Mouse (Mus musculus) layer of hippocampus, adult 9-11 months (tissue): Measurements from ENCODE around the gene Iqgap2.

Experiments used
- DNase-seq: peaks from one replicate; pipeline ENCODE4 v3.0.0; 2022

The Iqgap2 gene

DNA sequence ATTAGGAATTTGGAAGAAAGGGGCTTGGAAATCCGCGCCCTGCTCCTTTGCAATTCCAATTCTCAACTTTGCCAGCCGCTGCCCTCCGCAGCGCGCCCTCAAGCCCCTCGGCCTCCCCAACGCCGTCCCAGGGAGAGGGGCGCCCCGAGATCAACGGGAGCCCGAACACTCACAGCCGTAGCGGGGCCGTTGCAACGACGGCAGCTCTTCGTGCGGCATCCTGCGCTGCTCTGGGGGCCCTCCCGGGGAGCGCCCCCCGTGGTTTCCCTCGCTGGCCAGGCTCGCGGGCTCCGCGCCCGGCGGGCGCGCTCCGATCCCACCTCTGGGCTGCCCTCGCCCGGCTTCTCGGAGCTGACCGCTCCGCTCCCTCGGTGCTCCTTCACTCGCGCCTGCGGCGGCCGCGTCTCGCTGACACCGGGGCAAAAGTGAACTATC, at the start of gene Iqgap2:
Iqgap2 (minus strand) TSS at position 432 of the 435 bp plus-strand sequence.
- no peak for DNase-seq

DNA sequence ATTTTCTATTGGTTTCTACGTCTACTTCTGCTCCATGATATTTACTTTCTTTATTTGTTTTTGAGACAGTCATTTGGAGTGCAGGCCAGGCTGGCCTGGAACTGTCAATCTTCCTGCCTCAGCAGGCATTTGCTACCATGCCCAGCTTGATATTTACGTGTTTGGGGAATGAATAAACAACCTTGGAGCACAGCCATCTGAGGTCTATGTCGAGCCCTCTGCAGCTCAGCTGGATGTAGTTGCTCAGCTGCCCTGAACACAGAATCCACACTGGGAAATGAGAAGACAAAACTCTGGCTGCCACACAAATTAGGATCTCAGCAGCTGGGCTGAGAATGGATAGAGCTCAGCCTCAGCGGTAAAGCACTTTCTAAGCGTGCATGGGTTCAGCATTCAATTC, 49.1 kb upstream of the Iqgap2 start:
- no peak for DNase-seq

DNA sequence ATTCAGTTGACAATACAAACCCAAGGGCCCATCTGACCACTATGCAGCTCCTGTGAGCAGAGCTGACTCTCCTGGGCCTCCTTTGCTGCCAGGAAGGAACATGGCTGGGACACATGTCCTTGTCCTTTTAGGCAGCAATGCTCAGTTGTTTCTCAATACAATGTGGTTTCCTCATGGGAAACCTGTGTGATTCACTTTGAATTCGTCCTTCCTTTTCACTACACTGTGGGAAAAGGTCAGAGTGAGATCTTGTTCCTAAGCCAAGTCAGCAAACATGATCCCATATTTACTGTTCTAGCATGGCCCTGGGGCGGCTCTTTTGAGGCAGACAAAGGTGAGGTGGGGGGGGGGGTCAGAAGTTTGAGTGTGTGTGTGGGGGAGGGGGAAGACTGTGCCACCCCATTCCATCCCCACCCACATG, 32.5 kb upstream of the Iqgap2 start:
- DNase-seq, result no peak

DNA sequence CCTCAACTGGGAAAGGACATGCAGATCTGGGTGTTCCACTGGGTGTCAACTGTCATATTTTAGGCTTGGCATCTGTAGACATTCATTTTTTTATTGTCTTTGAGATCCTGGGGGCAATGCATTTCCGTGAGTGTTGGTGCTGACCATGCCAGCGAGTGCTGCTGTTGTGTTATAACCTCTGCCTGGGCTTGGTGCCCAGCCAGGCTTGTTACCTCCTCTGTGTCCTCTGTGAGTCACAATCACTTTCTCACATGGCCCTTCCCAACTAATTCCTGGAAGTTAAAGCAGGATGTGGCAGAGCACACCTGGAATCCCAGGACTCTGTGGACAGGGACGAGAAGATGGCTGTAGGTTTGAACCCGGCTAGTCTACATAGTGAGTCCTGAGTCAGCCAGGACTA, 30.9 kb upstream of the Iqgap2 start:
- DNase-seq, result no peak

DNA sequence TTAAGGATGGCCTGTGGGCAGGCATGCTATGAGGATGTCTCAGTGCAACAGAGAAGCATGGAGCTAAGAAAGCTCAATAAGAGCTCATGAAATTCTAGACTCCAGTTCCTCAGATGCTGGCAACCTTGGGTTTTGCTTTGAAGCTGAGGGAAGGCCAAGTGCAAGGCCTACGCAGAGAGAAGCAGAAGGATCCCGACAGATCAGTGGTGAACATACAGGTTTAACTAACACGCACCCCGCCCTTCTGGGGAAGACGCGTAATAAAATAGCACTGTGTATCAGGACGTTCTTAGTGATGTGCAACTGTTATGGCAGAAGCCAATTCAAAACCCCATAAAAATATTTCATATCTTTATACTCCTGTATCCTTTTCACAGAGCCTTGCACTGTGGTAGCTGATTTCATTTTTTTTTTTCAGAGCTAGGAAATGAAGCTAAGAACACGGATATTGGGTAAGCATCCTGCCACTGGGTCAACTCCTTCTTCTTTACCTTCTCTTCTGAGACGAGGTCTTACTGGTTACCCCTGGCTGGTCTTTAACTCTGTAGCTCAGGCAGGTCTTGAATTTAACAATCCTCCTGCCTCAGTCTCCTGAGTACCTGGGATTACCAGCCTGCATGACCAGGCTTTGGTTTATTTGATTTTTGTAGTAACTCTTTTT, 27.0 kb upstream of the Iqgap2 start:
- peak; percentile 17 for DNase-seq

DNA sequence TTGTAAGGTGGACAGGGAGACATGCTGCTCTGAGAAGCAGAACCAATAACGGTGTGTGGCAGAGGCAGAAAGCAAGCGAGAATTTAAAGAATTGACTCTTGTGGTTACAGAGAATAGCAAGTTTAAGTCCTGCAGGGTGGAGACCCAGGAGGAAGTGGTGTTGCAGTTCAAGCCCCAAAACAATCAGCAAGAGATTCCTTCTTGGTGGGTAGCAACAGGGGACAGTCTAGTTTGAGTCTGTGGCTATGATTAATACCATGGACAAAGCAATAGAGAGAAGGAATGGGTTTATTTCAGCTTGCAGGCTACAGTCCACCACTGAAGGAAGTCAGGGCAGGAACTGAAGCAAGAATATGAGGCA, 21.3 kb upstream of the Iqgap2 start:
- no peak for DNase-seq

DNA sequence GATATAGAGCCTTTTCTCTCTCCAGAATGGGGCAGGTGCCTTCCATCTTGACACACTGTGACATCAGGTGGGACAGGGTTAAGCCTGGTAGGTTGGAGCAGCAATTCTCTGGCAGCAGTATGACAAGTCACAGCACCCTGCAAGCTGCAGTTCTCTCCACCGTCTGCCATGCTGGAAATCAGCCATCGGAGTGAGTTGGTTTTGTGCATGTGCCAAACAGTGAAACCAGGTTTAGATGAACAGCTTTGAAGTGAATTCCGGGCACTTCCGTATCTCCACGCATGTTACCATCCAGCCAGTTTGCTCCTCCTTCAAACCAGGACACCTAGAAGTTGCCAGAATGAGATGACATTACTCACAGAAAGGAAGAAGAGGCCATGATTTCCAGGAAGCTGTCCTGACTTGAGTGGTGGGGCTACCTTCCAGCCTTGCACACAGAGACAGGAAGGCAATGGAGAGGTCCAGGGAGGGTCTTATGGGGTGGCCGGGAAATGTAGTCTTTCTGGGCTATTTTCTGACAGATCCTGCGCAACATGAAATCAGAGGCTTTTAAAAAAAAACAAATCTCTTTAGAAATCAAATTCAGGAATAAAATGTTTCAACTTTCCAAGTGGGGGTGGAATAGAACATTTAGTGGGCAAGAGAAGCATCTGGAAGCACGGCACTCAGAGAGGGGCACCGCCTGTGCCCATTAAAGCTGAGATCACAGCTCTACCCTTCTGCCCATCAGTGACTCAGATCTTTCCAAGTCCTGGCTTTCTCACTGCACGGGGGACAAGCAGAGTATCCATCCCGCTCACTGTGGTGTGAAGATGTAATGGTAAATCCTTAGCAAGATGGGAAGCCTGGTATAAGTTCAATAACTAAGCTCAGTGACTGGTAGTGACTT, 20.7 kb upstream of the Iqgap2 start:
- peak; percentile 85 for DNase-seq

DNA sequence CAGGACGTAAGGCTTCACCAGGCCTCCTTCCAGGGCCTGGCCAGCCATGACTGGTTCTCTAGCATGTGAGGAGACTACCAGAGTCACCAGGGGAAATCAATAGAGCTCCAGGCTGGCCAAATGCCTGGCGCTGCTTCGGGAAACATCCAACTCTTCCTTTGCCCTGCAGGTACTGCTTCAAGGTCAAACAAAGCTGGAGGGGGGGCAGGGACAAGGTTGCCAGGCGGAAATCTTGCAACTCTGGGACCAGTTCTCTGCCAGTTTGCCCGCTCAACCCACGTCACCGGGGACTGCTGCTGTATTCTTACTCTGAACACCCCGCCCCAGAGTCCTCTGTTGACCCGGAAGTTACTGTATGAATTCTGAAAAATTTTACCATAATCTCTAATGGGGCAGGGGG, 18.5 kb upstream of the Iqgap2 start:
- no peak for DNase-seq

DNA sequence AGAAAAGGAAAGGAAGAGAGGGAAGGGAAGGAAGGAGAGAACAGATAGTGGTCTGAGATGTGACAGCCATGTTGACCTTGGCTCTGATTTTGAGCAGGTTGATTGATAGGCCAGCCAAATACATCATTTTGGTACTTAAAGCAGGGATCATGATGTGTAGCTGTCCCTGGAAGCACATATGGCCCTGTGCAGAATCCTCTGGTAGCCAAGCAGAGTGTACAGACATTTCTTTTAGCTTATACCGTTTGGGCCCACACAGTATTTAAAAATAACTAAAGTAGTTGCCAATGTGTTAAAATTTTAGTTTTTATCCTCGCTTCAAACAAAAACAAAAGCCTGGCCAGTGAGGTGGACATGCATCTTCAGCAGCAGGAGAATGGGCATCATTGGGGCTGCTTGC, 17.5 kb upstream of the Iqgap2 start:
- peak; percentile 54 for DNase-seq

DNA sequence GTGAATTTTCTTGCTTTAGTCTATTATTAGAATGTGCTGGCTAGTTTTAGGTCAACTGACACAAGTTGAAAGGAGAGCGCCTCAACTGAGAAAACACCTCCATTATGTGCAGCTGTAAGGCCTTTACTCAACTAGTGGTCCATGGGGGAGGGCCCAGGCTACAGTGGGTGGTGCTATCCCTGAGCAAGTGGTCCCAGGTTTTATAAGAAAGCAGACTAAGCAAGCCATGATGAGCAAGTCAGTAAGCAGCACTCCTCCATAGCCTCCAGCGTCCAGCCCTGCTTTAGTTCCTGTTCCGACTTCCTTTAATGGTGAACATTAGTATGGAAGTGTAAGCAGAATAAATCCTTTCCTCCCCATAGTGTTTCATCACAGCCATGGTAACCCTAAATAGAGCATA, 11.0 kb upstream of the Iqgap2 start:
- DNase-seq, result no peak

DNA sequence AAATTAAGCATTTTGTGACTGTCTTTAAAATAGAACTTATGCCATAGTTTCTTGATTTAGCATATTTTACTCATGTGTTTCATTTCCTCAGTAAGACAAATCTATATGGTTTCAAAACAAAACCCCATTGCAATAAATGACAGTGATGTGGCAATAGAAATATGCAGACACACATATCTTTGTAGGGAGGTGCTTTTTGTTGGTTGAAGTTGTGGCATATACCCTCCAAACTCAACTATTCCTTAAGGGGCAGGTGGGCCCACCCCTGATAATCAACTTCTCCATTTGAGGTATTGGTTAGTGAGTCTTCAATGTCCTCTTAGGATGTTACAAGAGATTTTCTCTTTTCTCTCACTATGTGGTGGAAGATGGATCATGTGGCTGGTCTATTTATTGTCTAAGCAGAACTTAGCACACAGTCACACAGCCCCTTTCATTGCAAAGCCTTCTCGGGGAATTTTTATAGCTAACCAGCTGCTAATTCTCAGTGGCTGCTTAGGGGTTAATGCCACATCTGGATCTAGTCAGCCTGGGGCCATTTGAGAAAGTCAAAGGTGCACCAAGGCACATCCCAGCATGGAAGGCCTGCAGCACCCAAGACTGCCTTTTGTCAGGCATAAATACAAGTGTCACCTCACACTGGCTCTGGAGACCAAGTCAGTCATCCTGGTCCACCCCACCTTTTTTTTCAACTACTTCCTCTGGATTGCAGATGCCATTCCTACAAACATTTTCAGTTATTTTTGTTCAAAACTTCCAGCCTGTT, 8.3 kb upstream of the Iqgap2 start:
- no peak for DNase-seq

DNA sequence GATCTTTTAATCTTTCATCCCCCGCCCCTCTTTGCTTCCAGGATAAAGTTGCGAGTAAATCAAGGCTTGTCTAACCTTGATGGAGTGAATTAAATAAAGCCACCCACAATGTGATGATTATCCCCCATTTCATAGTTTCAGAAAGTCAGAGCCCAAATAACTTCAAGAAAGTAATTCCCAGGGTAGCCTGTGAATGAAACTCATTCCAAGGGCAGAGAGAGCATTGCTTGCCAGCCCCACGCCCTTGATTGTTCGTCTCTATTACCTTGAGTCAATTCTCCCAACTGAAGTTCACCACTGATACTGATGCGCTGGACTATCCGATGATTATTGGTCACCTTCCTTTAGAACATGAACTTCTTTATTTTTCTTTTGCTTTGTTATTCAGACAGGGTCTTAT, 4.8 kb upstream of the Iqgap2 start:
- no peak for DNase-seq

DNA sequence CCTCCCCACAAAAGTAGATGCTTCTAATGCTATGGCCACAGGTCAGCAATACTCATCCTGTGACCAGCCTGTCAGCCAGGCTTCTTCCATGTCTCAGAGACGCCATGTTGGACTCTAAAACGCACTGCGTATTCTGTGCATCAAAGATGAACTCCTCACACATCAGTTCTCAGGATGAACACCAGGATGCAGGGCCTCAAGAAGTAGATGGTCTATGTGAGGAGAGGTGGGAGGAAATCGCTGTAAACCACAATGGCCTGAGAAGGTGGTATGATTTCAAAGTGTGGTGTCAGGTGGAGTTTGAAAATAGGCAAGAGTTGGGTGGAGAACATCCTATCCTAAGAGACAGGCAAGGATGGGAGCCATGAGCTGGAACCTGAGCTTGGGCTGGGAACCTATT, 1.4 kb upstream of the Iqgap2 start:
- DNase-seq, result no peak

DNA sequence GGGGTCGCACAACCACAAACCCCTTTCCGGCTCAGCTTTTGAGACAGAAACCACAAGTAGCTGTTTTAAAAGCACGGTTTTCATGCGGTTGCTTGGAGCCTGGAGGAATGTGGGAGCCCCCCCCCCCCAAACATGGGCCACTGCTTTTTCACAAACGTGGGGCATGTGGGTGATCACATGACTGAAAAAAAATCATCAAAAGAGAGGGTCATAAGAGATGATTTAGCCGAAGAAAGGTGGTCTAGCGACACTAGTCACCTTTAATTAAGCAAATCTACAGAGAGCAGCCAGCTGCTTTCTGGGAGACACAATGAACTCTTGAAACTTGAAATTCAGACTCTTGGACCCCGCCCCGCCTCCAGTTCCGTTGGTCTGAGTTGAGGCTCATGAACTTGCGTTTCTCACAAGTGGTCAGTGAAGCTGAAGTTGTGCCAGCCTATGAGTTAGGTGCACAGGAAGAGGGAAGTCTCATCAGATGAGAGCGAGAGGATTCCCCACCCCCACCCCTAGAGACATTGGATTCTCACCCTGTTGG, 956 bp upstream of the Iqgap2 start:
- no peak for DNase-seq

DNA sequence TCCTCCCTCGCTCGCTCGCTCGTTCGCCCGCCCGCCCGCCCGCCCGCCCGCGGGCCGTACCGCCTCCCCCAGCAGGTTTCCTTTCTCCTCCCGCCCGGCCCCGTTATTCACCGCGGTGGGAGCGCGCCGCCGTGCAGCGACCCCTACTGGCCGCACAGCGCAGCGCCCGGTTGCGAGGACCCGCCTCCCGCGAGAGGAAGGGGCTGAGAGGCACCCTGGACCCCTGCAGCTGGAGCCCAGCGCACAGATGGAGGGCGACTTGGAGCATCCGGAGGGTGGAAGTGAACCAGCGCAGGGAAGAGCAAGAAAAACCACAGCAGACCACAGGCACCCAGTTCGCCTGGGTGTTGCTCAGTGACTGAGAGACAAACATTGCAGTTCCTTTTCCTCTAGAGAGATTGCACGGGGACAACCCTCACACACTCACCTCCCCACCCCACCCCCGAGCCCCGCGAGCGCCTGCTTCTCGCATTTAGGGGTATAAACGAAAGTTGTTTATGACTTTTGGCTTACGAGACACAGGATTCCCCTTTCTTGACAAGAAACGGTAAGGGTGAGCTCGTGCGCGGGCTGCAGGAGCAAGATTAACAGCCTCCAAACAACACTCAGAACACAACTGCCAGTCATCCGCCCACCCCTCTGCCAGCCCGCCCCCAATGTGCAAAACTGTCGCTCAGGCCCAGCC, 346 bp upstream of the Iqgap2 start:
- peak; percentile 60 for DNase-seq

DNA sequence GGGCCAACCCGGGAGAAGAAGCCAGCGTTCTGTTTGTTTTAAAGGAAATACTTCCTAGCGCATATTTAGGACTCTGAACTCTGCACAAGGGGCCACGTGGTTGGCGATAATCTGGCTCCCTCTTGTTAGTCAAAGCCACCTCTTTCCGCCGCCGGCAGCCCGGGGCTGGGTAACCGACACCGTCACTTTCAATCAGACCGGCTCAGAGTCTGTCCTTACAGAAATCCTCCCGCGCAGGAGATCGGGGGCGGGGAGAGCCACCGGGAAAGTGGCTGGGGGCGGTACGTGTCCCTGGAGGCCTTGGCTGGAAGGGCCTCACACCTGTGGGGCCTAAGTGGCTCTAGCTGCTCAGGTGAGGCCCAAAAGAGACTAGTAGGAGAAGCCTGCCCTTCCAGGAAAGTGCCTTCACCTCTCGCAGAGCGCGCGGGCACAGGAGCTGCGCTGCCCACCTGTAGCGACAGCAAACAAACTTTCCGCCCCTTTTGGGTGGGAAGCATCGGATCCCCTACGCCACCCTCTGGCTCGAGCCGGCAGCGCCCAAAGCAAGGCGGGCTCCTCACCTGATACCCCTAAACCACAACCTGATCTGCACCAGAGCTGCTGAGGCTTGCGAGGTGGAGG, 761 bp downstream of the Iqgap2 start:
- no peak for DNase-seq

DNA sequence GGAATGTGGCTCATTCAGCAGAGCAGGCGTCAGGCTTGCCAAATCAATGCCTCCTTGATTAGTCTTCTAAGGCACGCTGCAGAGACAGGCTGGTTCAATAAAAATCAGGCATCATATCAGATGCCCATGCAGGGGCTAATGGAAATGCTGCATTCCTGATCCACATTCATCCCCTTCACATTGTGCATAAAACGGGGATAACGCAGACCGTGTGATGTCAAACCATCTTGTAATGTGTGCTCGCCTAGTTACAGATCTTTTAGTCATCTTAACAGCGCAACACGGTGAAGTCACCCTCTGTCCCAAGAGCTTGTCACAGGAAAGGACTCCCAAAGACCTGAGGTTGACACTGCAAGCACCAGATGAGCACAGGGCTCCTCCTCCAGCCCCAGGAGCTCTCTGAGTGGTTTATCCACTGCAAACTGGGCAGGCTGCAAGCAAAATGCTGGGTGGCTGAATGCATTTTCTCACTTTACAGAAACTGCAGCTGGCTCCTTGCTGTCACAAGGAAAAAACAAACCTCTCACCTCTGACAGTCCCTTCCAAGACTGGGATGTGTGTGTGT, 1.7 kb downstream of the Iqgap2 start:
- DNase-seq, result no peak

DNA sequence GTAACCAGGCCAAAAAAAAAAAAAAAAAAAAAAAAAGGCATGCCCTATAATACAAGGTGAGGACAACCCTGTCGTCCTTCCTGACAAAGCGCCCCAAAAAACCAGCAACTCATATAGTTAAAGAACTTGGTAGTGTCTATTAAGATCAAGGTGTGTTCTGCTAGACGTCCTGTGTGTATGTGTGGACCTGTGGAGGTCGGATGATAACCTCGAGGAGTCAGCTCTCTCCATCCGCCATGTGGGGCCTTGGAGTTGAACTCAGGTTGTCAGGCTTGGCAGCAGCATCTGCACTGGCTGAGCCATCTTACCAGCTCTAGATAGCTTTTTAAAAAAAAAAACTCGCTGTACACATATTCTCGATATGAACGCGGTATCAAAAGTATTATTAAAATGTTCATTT, 2.4 kb downstream of the Iqgap2 start:
- no peak for DNase-seq

DNA sequence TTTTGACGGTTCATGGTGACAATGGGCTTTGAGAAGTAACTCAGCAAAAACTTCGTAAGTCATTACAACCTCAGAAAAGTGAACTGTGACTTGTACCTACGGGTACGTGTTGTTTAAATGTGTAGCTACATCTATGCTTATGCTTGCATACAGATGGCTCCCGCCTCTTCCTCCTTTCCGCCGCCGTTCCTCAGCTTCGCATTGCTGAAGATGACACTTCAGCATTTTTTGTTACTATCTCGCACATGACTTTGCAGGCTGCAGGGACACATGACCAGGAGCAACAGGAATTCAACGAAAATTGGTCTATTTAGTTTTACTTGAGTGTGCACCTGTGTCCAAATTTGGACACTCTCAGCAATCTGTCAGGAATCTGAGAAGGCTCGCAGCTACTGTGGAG, 3.1 kb downstream of the Iqgap2 start:
- DNase-seq, result no peak

DNA sequence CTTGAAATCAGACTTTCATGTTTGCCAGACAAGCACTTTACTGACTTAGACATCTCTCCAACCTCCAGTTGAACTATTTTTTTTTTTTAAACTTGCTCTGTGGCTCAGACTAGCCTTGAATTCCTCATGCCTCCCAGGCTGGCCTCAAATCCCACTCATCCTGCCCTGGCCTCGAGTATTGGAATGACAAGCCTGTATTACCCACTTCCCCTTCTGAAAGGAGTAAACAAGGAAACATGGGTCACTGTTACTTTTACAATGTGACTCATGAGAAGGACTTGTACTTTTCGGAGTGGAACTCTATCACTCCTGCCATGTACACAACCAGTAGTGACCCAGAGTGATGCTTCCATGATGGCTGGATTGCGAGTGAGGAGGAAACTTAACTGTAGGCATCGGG, 3.6 kb downstream of the Iqgap2 start:
- DNase-seq, result no peak

DNA sequence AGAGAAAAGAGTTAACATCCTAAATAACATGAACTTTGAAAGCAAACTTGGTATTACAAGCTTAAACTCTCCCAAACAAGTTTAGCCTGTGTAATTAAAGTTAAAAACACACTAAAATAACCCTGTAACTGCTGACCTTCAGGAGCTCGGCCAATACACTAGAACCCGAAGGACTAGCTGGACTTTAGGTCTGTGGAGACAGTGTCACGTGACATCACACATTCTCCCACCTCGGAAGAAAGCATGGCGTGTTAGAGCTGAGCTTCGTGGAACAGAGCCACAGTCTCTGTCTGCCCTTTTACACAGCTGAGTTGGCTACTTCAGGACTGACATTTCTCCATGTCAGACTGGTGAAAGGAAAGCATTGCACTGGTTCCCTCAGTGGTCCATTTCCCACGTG, 4.3 kb downstream of the Iqgap2 start:
- no peak for DNase-seq

DNA sequence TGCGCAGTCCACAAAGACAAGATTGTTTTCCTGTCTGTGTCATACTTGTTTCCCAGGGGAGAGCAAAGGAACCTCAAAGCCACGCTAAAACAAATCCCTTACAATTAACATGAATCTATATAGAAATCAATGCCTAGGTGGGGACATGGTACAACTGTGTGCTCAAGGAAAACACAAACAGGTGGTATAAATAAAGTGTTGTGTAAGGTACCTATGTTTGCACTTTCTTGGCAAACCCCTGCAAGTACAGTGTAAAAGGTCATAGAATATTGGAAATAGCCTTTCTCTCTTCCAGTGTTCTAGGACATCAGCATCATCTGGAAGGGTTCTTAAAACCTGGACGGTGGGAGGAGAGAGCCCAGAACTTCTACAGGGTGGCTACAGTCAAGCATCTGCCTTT, 7.3 kb downstream of the Iqgap2 start:
- DNase-seq, result no peak
